Mouse (Mus musculus) hindbrain, embryonic 10.5 days (tissue): ENCODE results near the gene Cd8b1. TPM values are rescaled to one million over a fixed set of nuclear protein-coding genes. Genes with fewer than 3 reads are reported as not detected.

Experiments
- DNase-seq: peaks from one replicate; pipeline ENCODE4 v3.0.0-alpha.2; 2017; ENCODE audit warnings: low spot score
- H3K27ac ChIP-seq: fragments of 300-500 bp; sonication (generic); 2 replicates; pipeline ENCODE4 v1.5.1; 2016; ENCODE audit warnings: mild to moderate bottlenecking, moderate library complexity
- H3K27me3 ChIP-seq: fragments of 300-500 bp; sonication (generic); 2 replicates; pipeline ENCODE4 v1.6.1; 2016; ENCODE audit warnings: mild to moderate bottlenecking; ENCODE audit not compliant: poor library complexity, insufficient read depth, severe bottlenecking
- H3K36me3 ChIP-seq: fragments of 300-500 bp; sonication (generic); 2 replicates; pipeline ENCODE4 v1.6.1; 2016; ENCODE audit warnings: mild to moderate bottlenecking, moderate library complexity
- H3K4me1 ChIP-seq: fragments of 300-500 bp; sonication (generic); replicated peaks from 2 replicates; pipeline ENCODE4 v1.6.1; 2016; ENCODE audit warnings: mild to moderate bottlenecking
- H3K4me3 ChIP-seq: fragments of 300-500 bp; sonication (generic); 2 replicates; pipeline ENCODE4 v1.5.1; 2016; ENCODE audit warnings: mild to moderate bottlenecking, moderate library complexity
- H3K9me3 ChIP-seq: fragments of 300-500 bp; sonication (generic); 2 replicates; pipeline ENCODE4 v1.6.1; 2016; ENCODE audit warnings: mild to moderate bottlenecking, moderate library complexity
- WGBS: fragments of 180-500 bp; shearing (Covaris S2); methylation state at CpG from one replicate; pipeline ENCODE4 v1.1.7; 2016; 5-methylcytosine and 5-hydroxymethylcytosine counted together
- polyA plus RNA-seq: library from polyadenylated mRNA; unstranded; fragments of >200 nt; fragmentation: Nextera tagmentation; extraction: Ambion mirVana; gene quantifications from 2 replicates; pipeline ENCODE4 v1.2.1, GENCODE M21; 2016

Gene Cd8b1
- polyA plus RNA-seq, 1 experiment from 2014 or later: 0.13 TPM

- H3K27ac ChIP-seq: no peak overlapping the region
- H3K36me3 ChIP-seq: no peaks in the 10 kb centered on the region
- no peaks in the 10 kb centered on the region for H3K4me1 ChIP-seq
- H3K9me3 ChIP-seq: no peaks in the 10 kb centered on the region
- DNase-seq: no peak
- 90% methylated on average over 5 of the region's 5 CpGs for WGBS
- H3K27me3 ChIP-seq: no peaks in the 10 kb centered on the region
- no peak overlapping the region for H3K4me3 ChIP-seq
Observed at GRCm38 (mm10) chr6:71381654-71382053, 59.1 kb downstream of the Cd8b1 start.

Other genes starting within 250 kb of the Cd8b1 start
- 6.4 and 8.2 TPM in 2 replicates for gene Thnsl2, start 178.3 kb upstream of the Cd8b1 start, polyA plus RNA-seq
- gene Fabp1, start 123.0 kb upstream of the Cd8b1 start, polyA plus RNA-seq: not detected in 2 replicates
- gene Krcc1, start 51.1 kb upstream of the Cd8b1 start, polyA plus RNA-seq: 28.4 and 32.8 TPM in 2 replicates
- gene Smyd1, start 555 bp upstream of the Cd8b1 start, polyA plus RNA-seq: 0.14 and 0.36 TPM in 2 replicates
- gene Cd8a, start 50.6 kb downstream of the Cd8b1 start, polyA plus RNA-seq: not detected in 2 replicates
- gene Rmnd5a, start 117.8 kb downstream of the Cd8b1 start, polyA plus RNA-seq: 7.9 and 10.4 TPM in 2 replicates
- gene Rnf103, start 171.1 kb downstream of the Cd8b1 start, polyA plus RNA-seq: 10.6 and 12.3 TPM in 2 replicates
- 46.6 and 52.0 TPM in 2 replicates for gene Chmp3, start 221.0 kb downstream of the Cd8b1 start, polyA plus RNA-seq